Mouse (Mus musculus): ENCODE measurements at regions not wholly inside any gene's neighbourhood (a gene's known extent, or its start where the extent isn't known, plus 50 kb on each side); places are given as distances from the start of the nearest gene placed in this dataset.
A peak's percentile ranks its signal among the peaks of the same experiment; 100 is the strongest.

- no peak for TF ChIP-seq GABPA (IDR thresholded peaks at IDR 0.05; ENCODE audit: insufficient replicate concordance, low read depth, low read length)
- TF ChIP-seq POLR2A (IDR thresholded peaks at IDR 0.05; ENCODE audit: low read depth, low read length) = no peak
- TF ChIP-seq ZNF384 (IDR thresholded peaks at IDR 0.05; ENCODE audit: low read depth, low read length) = no peak
- no peak for TF ChIP-seq CTCF (conservative IDR thresholded peaks at IDR 0.05 in 1 of 2, IDR thresholded peaks at IDR 0.05 in 1 of 2; ENCODE audit: low read depth in 2 of 2, low read length in 2 of 2)
- peak; percentile 88 for TF ChIP-seq EP300 (IDR thresholded peaks at IDR 0.05; ENCODE audit: low read length)
- no peak for TF ChIP-seq MAX (IDR thresholded peaks at IDR 0.05; ENCODE audit: low read length)
- TF ChIP-seq TCF12 (IDR thresholded peaks at IDR 0.05; ENCODE audit: low read depth, low read length) = no peak
These were observed 220.4 kb upstream of the Egfl6 start for GRCm38 (mm10) chrX:166805957-166806356.

All from CH12.LX (cell line).